Mouse (Mus musculus): ENCODE data around the gene Matk. TPM values are rescaled to one million over a fixed set of nuclear protein-coding genes. Genes with fewer than 3 reads are reported as not detected.

The Matk gene
- polyA plus RNA-seq, 1 experiment from 2014 or later = 5.4 TPM

DNA sequence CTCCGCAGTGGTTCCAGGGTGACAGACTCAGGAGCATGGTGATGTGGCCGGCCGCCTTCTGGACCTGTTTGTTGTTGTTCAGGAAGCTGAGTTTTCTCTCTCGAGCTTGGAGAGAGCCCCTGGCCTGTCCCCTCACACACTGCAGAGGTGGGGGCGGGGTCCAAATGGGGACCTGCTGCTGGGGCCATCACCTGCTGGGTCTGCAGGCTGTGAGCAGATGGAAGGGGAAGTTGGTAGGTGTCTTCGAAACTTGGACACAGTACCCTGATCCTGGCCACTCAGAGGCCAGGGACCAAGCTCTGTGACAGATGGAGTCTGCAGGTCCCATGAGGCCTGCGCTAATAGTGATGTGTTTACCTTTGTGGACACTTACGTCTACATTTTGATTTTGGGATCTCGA lies 48.6 kb downstream of the Matk start:
- no peak for ATAC-seq (ENCODE audit: low read depth)
- no peak overlapping the region for H3K4me2 ChIP-seq (ENCODE audit: low read depth, low read length)
- WGBS = 82% methylated on average over 9 of the region's 9 CpGs

DNA sequence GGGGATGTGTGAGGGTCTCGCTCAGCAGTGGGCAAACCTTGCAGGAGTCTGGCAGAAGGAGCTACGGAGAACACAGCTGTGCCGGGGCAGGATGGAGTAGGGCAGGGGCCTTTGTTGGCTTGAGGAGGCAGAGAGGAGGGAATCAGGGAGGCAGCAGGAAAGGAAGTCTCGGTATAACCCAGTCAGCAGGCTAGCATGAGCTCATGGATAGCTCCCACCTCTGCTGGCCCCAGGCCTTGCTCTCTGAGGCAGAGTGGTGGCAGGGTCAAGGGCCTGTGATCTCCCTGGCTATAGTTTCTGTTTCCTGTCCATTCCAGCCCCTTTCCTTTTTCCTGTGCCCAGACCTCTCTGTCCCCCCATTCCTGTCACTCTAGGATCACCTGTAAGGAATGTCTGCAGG lies 49.6 kb downstream of the Matk start:
- peaks cover 6% of the 10 kb centered on the region; the same call in 1 of the 2 replicates for H3K4me1 ChIP-seq (ENCODE audit: control insufficient read depth, insufficient read depth, low read length)
- peak overlapping the region; percentile 15; the same call in 1 of the 2 replicates for H3K27ac ChIP-seq (replicated peaks; ENCODE audit: low read depth, low read length)
- no peak overlapping the region for H3K4me3 ChIP-seq (ENCODE audit: low read depth, low read length)
- ATAC-seq (ENCODE audit: low read depth) = no peak
- no peak overlapping the region; the same call in 1 of the 2 replicates for H3K4me2 ChIP-seq (ENCODE audit: low read depth, low read length)
- no peak for DNase-seq (ENCODE audit: low spot score)
- H3K9ac ChIP-seq (ENCODE audit: low read depth, low read length) = peak overlapping the region; percentile 40; the same call in 1 of the 2 replicates
- 81% methylated on average over 3 of the region's 4 CpGs for WGBS
- no peaks in the 10 kb centered on the region for H3K27me3 ChIP-seq (replicated peaks; ENCODE audit: control insufficient read depth, insufficient read depth, low read length)
- H3K36me3 ChIP-seq (ENCODE audit: control insufficient read depth, insufficient read depth, low read length) = peaks cover 16% of the 10 kb centered on the region
- no peaks in the 10 kb centered on the region for H3K9me3 ChIP-seq (ENCODE audit: control insufficient read depth, low read length)

More for the DNA sequence above, 48.6 kb downstream of the Matk start:
- Histone ChIP-seq H3K4me1 (ENCODE audit: control insufficient read depth, insufficient read depth, low read length) (peaks cover 6% of the 10 kb centered on the region; the same call in 1 of the 2 replicates), H3K27ac (replicated peaks; ENCODE audit: low read depth, low read length) (no peak overlapping the region), H3K9me3 (ENCODE audit: control insufficient read depth, low read length) (no peaks in the 10 kb centered on the region), H3K9ac (ENCODE audit: low read depth, low read length) (no peak overlapping the region), H3K36me3 (ENCODE audit: control insufficient read depth, insufficient read depth, low read length) (peaks cover 7% of the 10 kb centered on the region), H3K4me3 (ENCODE audit: low read depth, low read length) (no peak overlapping the region), H3K27me3 (replicated peaks; ENCODE audit: control insufficient read depth, insufficient read depth, low read length) (no peaks in the 10 kb centered on the region)
- no peak for DNase-seq (ENCODE audit: low spot score)

DNA sequence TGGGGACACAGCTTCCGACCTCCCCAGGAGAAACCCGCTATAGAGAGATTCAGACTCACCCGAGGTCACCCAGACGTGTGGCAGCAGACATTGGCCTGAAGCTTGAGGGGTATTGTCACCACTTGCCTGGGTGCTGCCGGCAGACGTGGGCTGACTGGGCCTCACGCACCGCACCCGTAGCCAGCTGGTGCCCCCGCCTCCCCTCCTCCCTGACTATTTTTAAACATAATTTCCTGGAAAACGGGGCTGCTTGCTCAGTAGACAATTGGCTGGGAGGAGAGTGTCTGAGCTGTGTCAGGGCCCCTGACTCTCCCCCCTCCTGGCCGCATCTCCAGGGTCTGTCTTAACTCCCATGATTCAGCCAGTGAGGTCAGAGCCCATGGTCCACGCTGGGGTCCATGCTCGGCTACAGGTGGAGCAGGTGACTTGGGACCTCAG lies 50.1 kb downstream of the Matk start:
- Histone ChIP-seq H3K4me2 (ENCODE audit: low read depth, low read length) (no peak overlapping the region; the same call in 1 of the 2 replicates), H3K27me3 (replicated peaks; ENCODE audit: control insufficient read depth, insufficient read depth, low read length) (no peaks in the 10 kb centered on the region), H3K4me3 (ENCODE audit: low read depth, low read length) (no peak overlapping the region), H3K4me1 (ENCODE audit: control insufficient read depth, insufficient read depth, low read length) (peaks cover 6% of the 10 kb centered on the region; the same call in 1 of the 2 replicates), H3K36me3 (ENCODE audit: control insufficient read depth, insufficient read depth, low read length) (peaks cover 22% of the 10 kb centered on the region), H3K9ac (ENCODE audit: low read depth, low read length) (peak overlapping the region; percentile 40; the same call in 1 of the 2 replicates), H3K27ac (replicated peaks; ENCODE audit: low read depth, low read length) (peak overlapping the region; percentile 15; the same call in 1 of the 2 replicates), H3K9me3 (ENCODE audit: control insufficient read depth, low read length) (no peaks in the 10 kb centered on the region)
- ATAC-seq (ENCODE audit: low read depth) (no peak), DNase-seq (ENCODE audit: low spot score) (no peak)
- WGBS = 60% methylated on average over 14 of the region's 14 CpGs

DNA sequence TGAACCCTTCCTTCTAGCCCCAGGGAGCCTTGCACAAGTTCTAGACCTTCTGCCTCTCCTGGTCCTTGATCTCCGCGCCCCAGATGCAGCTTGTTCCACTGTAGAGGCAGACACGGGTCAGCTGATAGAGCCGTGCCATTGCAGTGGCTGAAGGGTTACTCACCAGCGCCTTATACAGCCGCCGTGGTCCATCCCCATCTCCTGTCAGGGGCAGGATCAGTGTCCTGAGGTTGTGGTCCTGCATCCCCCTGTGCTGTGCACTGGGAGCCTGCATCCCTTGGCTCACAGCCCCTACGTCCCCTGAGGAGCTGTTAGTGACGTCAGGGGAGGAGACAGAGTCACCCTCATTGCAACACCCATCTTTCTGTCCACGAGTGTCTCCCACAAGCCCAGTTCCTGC lies 50.5 kb downstream of the Matk start:
- Histone ChIP-seq H3K4me2 (ENCODE audit: low read depth, low read length) (no peak overlapping the region), H3K27ac (replicated peaks; ENCODE audit: low read depth, low read length) (no peak overlapping the region), H3K9me3 (ENCODE audit: control insufficient read depth, low read length) (no peaks in the 10 kb centered on the region)

DNA sequence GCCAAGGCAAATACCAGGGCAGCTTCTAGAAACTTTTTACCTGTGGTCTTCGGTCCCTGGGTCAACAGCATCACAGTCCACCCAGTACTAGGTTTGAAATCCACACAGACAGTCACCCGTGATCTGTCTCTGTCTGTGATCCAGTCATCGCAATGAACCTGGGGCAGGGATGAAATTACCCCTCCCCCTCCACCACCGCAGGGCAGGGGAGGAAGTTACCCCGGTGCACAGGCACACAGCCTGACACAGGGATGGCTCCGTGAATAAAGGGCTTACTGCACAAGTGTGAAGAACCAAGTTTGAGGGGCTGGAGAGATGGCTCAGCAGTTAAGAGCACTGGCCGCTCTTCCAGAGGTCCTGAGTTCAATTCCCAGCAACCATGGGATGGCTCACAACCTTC lies 51.0 kb downstream of the Matk start:
- DNase-seq (ENCODE audit: low spot score) (no peak), ATAC-seq (ENCODE audit: low read depth) (no peak)
- Histone ChIP-seq H3K9me3 (ENCODE audit: control insufficient read depth, low read length) (no peaks in the 10 kb centered on the region), H3K36me3 (ENCODE audit: control insufficient read depth, insufficient read depth, low read length) (peaks cover 31% of the 10 kb centered on the region), H3K4me1 (ENCODE audit: control insufficient read depth, insufficient read depth, low read length) (peaks cover 6% of the 10 kb centered on the region; the same call in 1 of the 2 replicates), H3K27ac (replicated peaks; ENCODE audit: low read depth, low read length) (no peak overlapping the region), H3K4me3 (ENCODE audit: low read depth, low read length) (no peak overlapping the region), H3K4me2 (ENCODE audit: low read depth, low read length) (no peak overlapping the region), H3K9ac (ENCODE audit: low read depth, low read length) (no peak overlapping the region), H3K27me3 (replicated peaks; ENCODE audit: control insufficient read depth, insufficient read depth, low read length) (no peaks in the 10 kb centered on the region)
- 58% methylated on average over 7 of the region's 7 CpGs for WGBS

More for the DNA sequence above, 50.5 kb downstream of the Matk start:
- ATAC-seq (ENCODE audit: low read depth) (no peak), DNase-seq (ENCODE audit: low spot score) (no peak)
- peaks cover 26% of the 10 kb centered on the region for H3K36me3 ChIP-seq (ENCODE audit: control insufficient read depth, insufficient read depth, low read length)
- 73% methylated on average over 10 of the region's 10 CpGs for WGBS
- H3K9ac ChIP-seq (ENCODE audit: low read depth, low read length) = no peak overlapping the region
- no peaks in the 10 kb centered on the region for H3K27me3 ChIP-seq (replicated peaks; ENCODE audit: control insufficient read depth, insufficient read depth, low read length)
- H3K4me1 ChIP-seq (ENCODE audit: control insufficient read depth, insufficient read depth, low read length) = peaks cover 6% of the 10 kb centered on the region; the same call in 1 of the 2 replicates
- no peak overlapping the region for H3K4me3 ChIP-seq (ENCODE audit: low read depth, low read length)

DNA sequence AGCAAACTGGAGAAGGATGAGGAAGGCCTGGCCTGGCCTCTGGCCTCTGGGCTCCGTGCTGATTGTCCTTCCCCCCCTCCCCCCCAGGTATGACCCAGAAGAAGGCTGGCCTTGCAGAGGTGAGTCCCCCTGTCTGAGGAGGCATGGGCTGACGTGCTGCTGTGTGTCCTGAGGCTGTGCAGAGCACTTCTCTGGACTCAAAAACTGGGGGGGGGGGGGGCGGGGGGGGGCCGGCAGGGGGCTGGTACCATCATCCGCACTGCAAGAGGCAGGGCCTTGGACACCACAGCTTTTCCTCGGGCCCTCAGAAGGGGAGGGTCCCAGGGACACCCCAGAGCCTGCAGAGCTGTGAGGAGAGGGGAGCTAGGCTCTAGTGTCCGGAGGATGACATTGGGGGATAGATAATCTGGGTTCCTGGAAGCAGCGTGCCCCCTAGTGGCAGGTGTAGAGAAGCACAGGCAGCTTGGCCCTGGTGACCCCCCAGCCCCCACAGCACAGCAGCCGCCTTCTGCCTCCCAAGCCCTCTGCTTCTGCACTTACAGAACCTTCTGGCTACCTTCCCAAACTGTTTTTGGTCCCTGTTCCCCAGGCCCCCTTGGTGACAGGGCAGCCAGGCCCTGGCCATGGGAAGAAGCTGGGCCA lies 52.0 kb downstream of the Matk start:
- no peak overlapping the region for H3K4me2 ChIP-seq (ENCODE audit: low read depth, low read length)
- no peak for ATAC-seq (ENCODE audit: low read depth)
- H3K4me1 ChIP-seq (ENCODE audit: control insufficient read depth, insufficient read depth, low read length) = peaks cover 6% of the 10 kb centered on the region; the same call in 1 of the 2 replicates
- 13% methylated on average over 6 of the region's 9 CpGs for WGBS
- peaks cover 41% of the 10 kb centered on the region for H3K36me3 ChIP-seq (ENCODE audit: control insufficient read depth, insufficient read depth, low read length)
- H3K9ac ChIP-seq (ENCODE audit: low read depth, low read length) = no peak overlapping the region
- H3K27me3 ChIP-seq (replicated peaks; ENCODE audit: control insufficient read depth, insufficient read depth, low read length) = no peaks in the 10 kb centered on the region
- H3K27ac ChIP-seq (replicated peaks; ENCODE audit: low read depth, low read length) = no peak overlapping the region
- H3K4me3 ChIP-seq (ENCODE audit: low read depth, low read length) = no peak overlapping the region
- no peaks in the 10 kb centered on the region for H3K9me3 ChIP-seq (ENCODE audit: control insufficient read depth, low read length)
- DNase-seq (ENCODE audit: low spot score) = no peak

DNA sequence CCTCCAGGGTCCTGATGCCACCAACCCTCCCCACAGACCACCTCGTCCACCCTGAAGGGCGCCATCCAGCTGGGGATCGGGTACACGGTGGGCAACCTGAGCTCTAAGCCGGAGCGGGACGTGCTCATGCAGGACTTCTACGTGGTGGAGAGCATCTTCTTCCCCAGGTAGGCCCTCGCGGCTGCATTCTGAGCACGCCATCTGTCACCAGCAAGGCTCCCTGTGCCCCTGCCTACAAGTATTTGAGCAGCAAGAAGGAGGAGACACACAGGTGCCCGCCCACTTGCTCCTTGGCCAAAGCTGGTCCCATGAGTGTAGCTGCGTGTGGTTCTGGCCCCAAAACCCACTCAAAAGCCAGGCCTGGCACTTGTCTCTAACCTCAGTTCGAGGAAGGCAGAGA lies 52.9 kb downstream of the Matk start:
- H3K27ac ChIP-seq (replicated peaks; ENCODE audit: low read depth, low read length) = no peak overlapping the region
- no peak overlapping the region for H3K4me3 ChIP-seq (ENCODE audit: low read depth, low read length)
- no peaks in the 10 kb centered on the region for H3K9me3 ChIP-seq (ENCODE audit: control insufficient read depth, low read length)
- H3K9ac ChIP-seq (ENCODE audit: low read depth, low read length) = no peak overlapping the region
- no peak for DNase-seq (ENCODE audit: low spot score)
- H3K36me3 ChIP-seq (ENCODE audit: control insufficient read depth, insufficient read depth, low read length) = peaks cover 50% of the 10 kb centered on the region
- 94% methylated on average over 14 of the region's 14 CpGs for WGBS
- H3K27me3 ChIP-seq (replicated peaks; ENCODE audit: control insufficient read depth, insufficient read depth, low read length) = no peaks in the 10 kb centered on the region
- no peak for ATAC-seq (ENCODE audit: low read depth)
- H3K4me2 ChIP-seq (ENCODE audit: low read depth, low read length) = no peak overlapping the region
- H3K4me1 ChIP-seq (ENCODE audit: control insufficient read depth, insufficient read depth, low read length) = peaks cover 6% of the 10 kb centered on the region; the same call in 1 of the 2 replicates

DNA sequence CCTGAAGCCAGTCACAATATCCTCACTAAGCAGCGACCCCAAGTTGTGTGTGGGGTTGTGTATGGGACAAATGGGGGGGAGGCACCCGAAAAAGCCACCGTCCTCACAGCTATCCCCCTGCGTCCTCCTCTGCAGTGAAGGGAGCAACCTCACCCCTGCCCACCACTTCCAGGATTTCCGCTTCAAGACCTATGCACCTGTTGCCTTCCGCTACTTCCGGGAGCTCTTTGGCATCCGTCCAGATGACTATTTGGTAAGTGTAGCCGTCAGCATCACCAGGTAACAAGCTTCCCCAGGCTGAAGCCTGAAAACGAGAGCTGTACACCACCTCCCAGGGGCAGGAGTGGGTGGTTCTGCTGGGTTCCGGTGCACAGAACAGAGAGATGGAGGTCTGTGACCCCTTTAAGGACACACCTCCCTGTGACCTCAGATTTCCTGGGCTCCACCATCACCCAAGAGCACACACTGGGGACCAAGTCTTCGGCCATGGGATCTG lies 53.5 kb downstream of the Matk start:
- Histone ChIP-seq H3K4me3 (ENCODE audit: low read depth, low read length) (no peak overlapping the region), H3K9me3 (ENCODE audit: control insufficient read depth, low read length) (no peaks in the 10 kb centered on the region), H3K4me1 (ENCODE audit: control insufficient read depth, insufficient read depth, low read length) (peaks cover 6% of the 10 kb centered on the region; the same call in 1 of the 2 replicates), H3K36me3 (ENCODE audit: control insufficient read depth, insufficient read depth, low read length) (peaks cover 56% of the 10 kb centered on the region), H3K27ac (replicated peaks; ENCODE audit: low read depth, low read length) (no peak overlapping the region), H3K9ac (ENCODE audit: low read depth, low read length) (no peak overlapping the region), H3K27me3 (replicated peaks; ENCODE audit: control insufficient read depth, insufficient read depth, low read length) (no peaks in the 10 kb centered on the region), H3K4me2 (ENCODE audit: low read depth, low read length) (no peak overlapping the region)
- WGBS = 90% methylated on average over 12 of the region's 12 CpGs
- no peak for DNase-seq (ENCODE audit: low spot score)
- no peak for ATAC-seq (ENCODE audit: low read depth)

All from embryonic facial prominence, embryonic 14.5 days (tissue).